ENCODE assay signal across 16 mouse cellular contexts in the genomic region with DNA sequence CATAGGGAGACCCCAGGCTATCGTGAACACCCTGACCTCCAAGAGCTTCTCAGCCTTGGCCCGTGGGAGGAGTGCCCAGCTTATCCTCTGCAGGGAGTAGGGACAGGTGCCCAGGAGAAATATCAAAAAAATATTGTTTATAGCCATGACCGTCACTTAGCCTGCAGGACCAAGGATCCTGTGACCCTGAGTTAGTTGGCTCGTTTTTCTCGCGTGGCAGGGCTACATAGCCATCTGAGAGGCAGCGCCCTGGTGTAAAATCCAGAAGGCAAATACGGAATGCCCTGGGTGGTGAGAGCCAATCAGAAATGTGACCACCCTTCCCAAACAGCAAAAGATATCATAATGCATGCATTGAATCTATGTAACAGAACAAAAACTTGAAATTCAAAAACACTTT. TPM values are rescaled to one million over a fixed set of nuclear protein-coding genes. Genes with fewer than 3 reads are reported as not detected.
"Had no signal": no experiment of that assay in that cellular context is flagged by ENCODE, and none has a peak within 500 bp of the region (broad histone marks: within the 10 kb centered on the region; RNA-seq: fewer than 3 reads in every experiment).

No protein-coding gene starts in this region.

- DNase-seq: cerebellum, postnatal 10 days; cerebellum, postnatal 14 days; cerebellum, postnatal 25 days; cerebellum, postnatal 36 days; embryo, embryonic 11 days; forebrain, postnatal 0 days; gastrocnemius, adult 2 months; gastrocnemius, postnatal 10 days; gastrocnemius, postnatal 14 days; gastrocnemius, postnatal 25 days; gastrocnemius, postnatal 36 days; heart, adult 11 months; heart, adult 18-20 months; heart, adult 2 months had no signal

RNA-seq across cellular contexts. Expression of a gene that starts 8.7 kb away (rescaled TPM):
- total RNA-seq: common myeloid progenitor, adult 5-6 weeks; granulocyte monocyte progenitor cell, adult 5-6 weeks had no signal
